ENCODE assay signal across 8 mouse cellular contexts in genomic region chr4:132354571-132354970, GRCm38 (mm10). TPM values are rescaled to one million over a fixed set of nuclear protein-coding genes. Genes with fewer than 3 reads are reported as not detected.
DNase-seq lines count a peak whose midpoint lies in the region; TF ChIP-seq lines count a peak whose summit lies in the region.

No protein-coding gene starts in this region.

- no peak for TF ChIP-seq POLR2A in heart, adult 2 months (IDR thresholded peaks at IDR 0.05; ENCODE audit: insufficient read depth, low read depth, low read length)

- peaks cover 5% of the 10 kb centered on the region for H3K4me1 ChIP-seq in heart, adult 2 months (ENCODE audit: control insufficient read depth, insufficient read depth, low read length)
- peaks cover 20% of the 10 kb centered on the region for H3K4me1 ChIP-seq in limb, embryonic 10.5 days

- H3K9me3 ChIP-seq in limb, embryonic 10.5 days (replicated peaks), result no peaks in the 10 kb centered on the region

- H3K27me3 ChIP-seq in heart, adult 2 months (ENCODE audit: control insufficient read depth, insufficient read depth, low read length), result no peaks in the 10 kb centered on the region
- H3K27me3 ChIP-seq in limb, embryonic 10.5 days (ENCODE audit: low read depth, poor library complexity, severe bottlenecking), result no peaks in the 10 kb centered on the region

- intact Hi-C loops in heart, adult 2 months (cut with DNase I), result loop anchor here (2.0 to 5.0 kb wide), 4 partner anchors 43 to 158 kb away; partner anchors contain the start of genes Sesn2 and Ythdf2
- intact Hi-C loops in gastrocnemius, postnatal 36 days (cut with DNase I), result no loop called here

- TF ChIP-seq EP300 in heart, adult 2 months (IDR thresholded peaks at IDR 0.05; ENCODE audit: insufficient read depth, low read depth, low read length), result no peak

- no peak overlapping the region for H3K4me3 ChIP-seq in heart, adult 2 months
- H3K4me3 ChIP-seq in macrophage (ENCODE audit: inconsistent target), result no peak overlapping the region
- H3K4me3 ChIP-seq in limb, embryonic 10.5 days, result no peak overlapping the region
- no peak overlapping the region for H3K4me3 ChIP-seq in layer of hippocampus, adult 2 months

- H3K79me2 ChIP-seq in heart, adult 2 months (replicated peaks; ENCODE audit: control insufficient read depth, insufficient read depth, low read length), result no peaks in the 10 kb centered on the region
- H3K79me2 ChIP-seq in macrophage (ENCODE audit: inconsistent target), result peaks cover 27% of the 10 kb centered on the region

- WGBS in heart, adult 2 months, result 71% methylated on average over 4 of the region's 4 CpGs
- 69% methylated on average over 4 of the region's 4 CpGs for WGBS in macrophage (ENCODE audit: missing documents)
- WGBS in limb, embryonic 10.5 days, result 92% methylated on average over 4 of the region's 4 CpGs

- H3K36me3 ChIP-seq in heart, adult 2 months (ENCODE audit: control insufficient read depth, insufficient read depth, low read length), result peaks cover 17% of the 10 kb centered on the region
- peaks cover 25% of the 10 kb centered on the region; the same call in 1 of the 2 replicates for H3K36me3 ChIP-seq in macrophage (ENCODE audit: inconsistent target)
- H3K36me3 ChIP-seq in limb, embryonic 10.5 days, result peaks cover 66% of the 10 kb centered on the region

- peak in 1 of 2 experiments; percentile 51 for DNase-seq in heart, adult 2 months
- DNase-seq in heart, adult 11 months, result no peak
- peak; percentile 74 for DNase-seq in MN1 (ENCODE audit: low spot score)
- peak; percentile 47 for DNase-seq in induced T-regulatory cell, adult 2 months (ENCODE audit: low read depth)
- DNase-seq in limb, embryonic 10.5 days (ENCODE audit: low spot score), result no peak
- no peak for DNase-seq in layer of hippocampus, adult 2 months (ENCODE audit: low spot score in 2 of 2)
- DNase-seq in gastrocnemius, postnatal 36 days, result no peak

- peak overlapping the region; percentile 92; the same call in 1 of the 2 replicates for H3K27ac ChIP-seq in heart, adult 2 months
- H3K27ac ChIP-seq in macrophage, result peak overlapping the region; percentile 81
- no peak overlapping the region for H3K27ac ChIP-seq in limb, embryonic 10.5 days
- H3K27ac ChIP-seq in layer of hippocampus, adult 2 months, result no peak overlapping the region

- H3K9ac ChIP-seq in heart, adult 2 months (ENCODE audit: low read depth, low read length), result no peak overlapping the region

- TF ChIP-seq CTCF in heart, adult 2 months (IDR thresholded peaks at IDR 0.05), result no peak
- TF ChIP-seq CTCF in layer of hippocampus, adult 2 months (conservative IDR thresholded peaks at IDR 0.05), result no peak

RNA-seq across cellular contexts. Expression of gene Rcc1, which starts 1.2 kb away (rescaled TPM):
- 1 to 10 TPM; 6.6 to 7.5 TPM for total RNA-seq in heart, adult 2 months (2021)
- 5.1 and 5.2 TPM in 2 replicates for polyA plus RNA-seq in heart, adult 2 months (2012; rRNA removed)
- 10 to 100 TPM in 21 of 26 experiments, 1 to 10 TPM in 5; 5.2 to 26.9 (median 16.8) TPM for total RNA-seq in macrophage (2018; cell fraction: chromatin; rRNA removed)
- 10 to 100 TPM in 2 of 26 experiments, 1 to 10 TPM in 24; 4.5 to 11.2 (median 8.7) TPM for total RNA-seq in macrophage (2018; cell fraction: cytosol; rRNA removed)
- 10 to 100 TPM in 19 of 26 experiments, 1 to 10 TPM in 7; 7.7 to 48.2 (median 13.1) TPM for total RNA-seq in macrophage (2018; cell fraction: nucleus; rRNA removed)
- 4.4 to 19.9 TPM (median 8.8 TPM) in 3 replicates for polyA plus RNA-seq in macrophage (2018)
- polyA plus RNA-seq in limb, embryonic 10.5 days (2016; fragmentation: Nextera tagmentation; extraction: Ambion mirVana), result 162 and 192 TPM in 2 replicates
- 10 to 100 TPM; 12.8 to 13.6 TPM for total RNA-seq in layer of hippocampus, adult 2 months (2021)
- total RNA-seq in gastrocnemius, postnatal 36 days (2021), result 1 to 10 TPM; 6.0 to 6.3 TPM

RNA-seq across cellular contexts. Expression of gene Trnau1ap, which starts 25.2 kb away (rescaled TPM):
- 10 to 100 TPM; 21.3 to 24.6 TPM for total RNA-seq in heart, adult 2 months (2021)
- polyA plus RNA-seq in heart, adult 2 months (2012; rRNA removed), result 14.8 and 14.9 TPM in 2 replicates
- total RNA-seq in macrophage (2018; cell fraction: chromatin; rRNA removed), result 10 to 100 TPM; 11.7 to 66.2 (median 41.8) TPM
- 10 to 100 TPM; 22.2 to 29.5 (median 27.0) TPM for total RNA-seq in macrophage (2018; cell fraction: cytosol; rRNA removed)
- total RNA-seq in macrophage (2018; cell fraction: nucleus; rRNA removed), result 10 to 100 TPM; 13.9 to 51.0 (median 23.7) TPM
- 20.1 to 47.1 TPM (median 30.7 TPM) in 3 replicates for polyA plus RNA-seq in macrophage (2018)
- polyA plus RNA-seq in limb, embryonic 10.5 days (2016; fragmentation: Nextera tagmentation; extraction: Ambion mirVana), result 89.2 and 90.1 TPM in 2 replicates
- 10 to 100 TPM; 20.7 to 26.0 TPM for total RNA-seq in layer of hippocampus, adult 2 months (2021)
- 10 to 100 TPM in 1 of 2 experiments, 1 to 10 TPM in 1; 7.2 to 11.0 TPM for total RNA-seq in gastrocnemius, postnatal 36 days (2021)

RNA-seq across cellular contexts. Expression of gene Rab42, which starts 51.4 kb away (rescaled TPM):
- total RNA-seq in heart, adult 2 months (2021), result 1 to 10 TPM in 1 of 2 experiments, under 1 TPM in 1; 0.73 to 1.1 TPM
- 3.8 and 4.2 TPM in 2 replicates for polyA plus RNA-seq in heart, adult 2 months (2012; rRNA removed)
- total RNA-seq in macrophage (2018; cell fraction: chromatin; rRNA removed), result 1 to 10 TPM in 4 of 26 experiments, under 1 TPM in 1, not detected in 21; 0.97 to 2.7 (median 2.1) TPM
- total RNA-seq in macrophage (2018; cell fraction: cytosol; rRNA removed), result 1 to 10 TPM in 13 of 26 experiments, under 1 TPM in 11, not detected in 2; 0.19 to 2.4 (median 1.0) TPM
- 1 to 10 TPM in 6 of 26 experiments, under 1 TPM in 2, not detected in 18; 0.84 to 3.7 (median 1.6) TPM for total RNA-seq in macrophage (2018; cell fraction: nucleus; rRNA removed)
- 0.52 to 0.69 TPM (median 0.60 TPM) in 3 replicates for polyA plus RNA-seq in macrophage (2018)
- polyA plus RNA-seq in limb, embryonic 10.5 days (2016; fragmentation: Nextera tagmentation; extraction: Ambion mirVana), result 0.68 and 1.4 TPM in 2 replicates
- 1 to 10 TPM; 1.2 to 2.1 TPM for total RNA-seq in layer of hippocampus, adult 2 months (2021)
- total RNA-seq in gastrocnemius, postnatal 36 days (2021), result not detected

Comparison
In these comparisons a context has a peak if more than half of its experiments do, and no peak if none do; other contexts are left out.
1. DNase-seq: peak in MN1 (single experiment) and induced T-regulatory cell, adult 2 months (single experiment); none in heart, adult 11 months (single experiment), limb, embryonic 10.5 days (single experiment), layer of hippocampus, adult 2 months (0 of 2) and gastrocnemius, postnatal 36 days (0 of 2).
2. H3K27ac ChIP-seq: peak in heart, adult 2 months (single experiment) and macrophage (single experiment); none in limb, embryonic 10.5 days (single experiment) and layer of hippocampus, adult 2 months (single experiment).